Mouse (Mus musculus) hindlimb bud, embryonic 11.5 days (tissue): Measurements from ENCODE around the gene Dhx8.

ENCODE experiments used
- DNase-seq: peaks from one replicate; pipeline ENCODE4 v3.0.0-alpha.2; 2012; ENCODE audit warnings: low read depth, low spot score; ENCODE audit errors: extremely low spot score

Dhx8 gene

GRCm38 (mm10) chr11:101732518-101733440 is at the start of gene Dhx8:
Gene Dhx8 (plus strand): TSS chr11:101732919.
- DNase-seq = peak; percentile 96

DNA sequence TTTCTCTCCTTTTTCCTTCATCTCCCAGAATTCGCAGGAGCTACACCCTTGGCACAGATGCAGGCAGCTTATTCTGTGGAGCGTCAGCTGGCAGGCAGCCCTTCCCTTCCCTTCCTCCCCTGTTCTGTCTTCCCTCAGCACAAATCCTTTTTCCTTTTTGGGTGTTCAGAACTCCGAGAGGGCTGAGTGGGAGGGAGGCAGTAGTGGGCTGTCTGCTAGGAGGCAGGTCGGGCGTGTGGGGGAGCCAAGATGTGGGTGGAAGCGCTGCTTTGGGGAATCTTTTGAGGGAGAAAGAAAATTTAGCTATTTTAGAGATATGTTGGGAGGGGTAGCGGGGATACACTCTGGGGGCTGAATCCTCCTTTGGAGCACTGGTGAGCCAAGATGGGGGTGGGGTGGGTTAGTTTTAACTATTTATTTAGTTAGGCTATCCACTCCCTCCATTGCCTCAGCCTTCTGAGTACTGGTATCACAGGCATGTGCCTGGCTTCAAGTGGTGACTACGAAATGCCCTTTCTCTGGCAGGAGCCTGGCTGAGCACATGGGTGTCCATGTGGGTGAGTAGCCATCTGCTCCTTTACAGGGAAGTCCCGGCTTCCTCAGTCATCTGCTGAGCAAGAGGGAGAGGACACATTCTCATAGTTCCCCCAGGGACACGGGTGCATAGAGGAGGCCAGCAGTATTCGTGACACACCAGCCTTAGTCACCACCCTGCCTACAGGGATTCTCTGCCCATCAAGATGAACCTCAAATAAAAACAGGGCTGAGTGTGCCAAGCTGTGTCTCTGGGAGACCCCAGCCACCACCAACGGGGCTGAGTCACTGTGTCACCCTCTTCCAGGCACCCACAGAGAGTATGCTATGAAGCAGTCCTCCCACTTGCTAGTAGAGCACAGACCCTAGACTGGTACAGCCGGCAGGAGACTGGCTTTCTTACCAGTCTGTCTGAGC is 45.1 kb upstream of the Dhx8 start:
- no peak for DNase-seq

DNA sequence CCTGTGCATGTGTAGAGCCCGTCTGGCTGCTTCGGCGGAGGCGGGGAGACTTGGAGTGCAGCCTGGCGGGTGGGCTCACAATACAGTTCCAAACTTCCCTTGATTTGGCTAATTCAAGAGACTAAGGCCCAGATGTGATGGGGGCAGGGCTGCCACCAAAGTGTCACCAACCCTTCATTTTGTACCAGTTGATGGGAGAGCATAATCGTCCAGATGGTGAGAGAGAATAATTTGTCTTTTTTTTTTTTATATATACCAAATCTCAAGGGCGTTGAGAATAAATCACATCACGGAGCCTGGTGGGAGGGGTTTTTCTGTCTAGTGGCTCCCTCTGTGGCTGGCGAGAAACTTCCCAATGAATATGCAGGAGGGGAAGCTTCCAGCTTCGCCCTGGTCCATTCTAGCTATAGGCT is 43.0 kb upstream of the Dhx8 start:
- no peak for DNase-seq

DNA sequence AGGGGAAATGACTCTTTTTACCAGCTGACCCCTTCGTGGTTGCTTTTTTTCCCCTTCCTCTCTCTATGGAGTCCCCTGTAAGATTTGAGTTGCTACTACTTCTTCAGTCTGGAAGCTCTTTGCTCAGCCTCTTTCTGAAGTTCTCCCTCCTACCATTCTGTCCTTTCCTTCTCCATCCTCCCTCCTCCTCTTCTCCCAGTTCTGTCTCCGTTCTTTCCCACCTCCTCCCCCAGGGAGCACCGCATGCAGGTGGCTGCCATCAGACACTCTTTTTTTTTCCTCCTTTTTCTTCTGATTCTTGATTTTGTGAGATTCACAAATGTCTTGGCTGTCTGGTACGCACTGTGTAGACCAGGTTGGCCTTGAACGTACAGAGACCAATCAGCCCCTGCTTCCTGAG is 42.4 kb upstream of the Dhx8 start:
- DNase-seq = no peak

DNA sequence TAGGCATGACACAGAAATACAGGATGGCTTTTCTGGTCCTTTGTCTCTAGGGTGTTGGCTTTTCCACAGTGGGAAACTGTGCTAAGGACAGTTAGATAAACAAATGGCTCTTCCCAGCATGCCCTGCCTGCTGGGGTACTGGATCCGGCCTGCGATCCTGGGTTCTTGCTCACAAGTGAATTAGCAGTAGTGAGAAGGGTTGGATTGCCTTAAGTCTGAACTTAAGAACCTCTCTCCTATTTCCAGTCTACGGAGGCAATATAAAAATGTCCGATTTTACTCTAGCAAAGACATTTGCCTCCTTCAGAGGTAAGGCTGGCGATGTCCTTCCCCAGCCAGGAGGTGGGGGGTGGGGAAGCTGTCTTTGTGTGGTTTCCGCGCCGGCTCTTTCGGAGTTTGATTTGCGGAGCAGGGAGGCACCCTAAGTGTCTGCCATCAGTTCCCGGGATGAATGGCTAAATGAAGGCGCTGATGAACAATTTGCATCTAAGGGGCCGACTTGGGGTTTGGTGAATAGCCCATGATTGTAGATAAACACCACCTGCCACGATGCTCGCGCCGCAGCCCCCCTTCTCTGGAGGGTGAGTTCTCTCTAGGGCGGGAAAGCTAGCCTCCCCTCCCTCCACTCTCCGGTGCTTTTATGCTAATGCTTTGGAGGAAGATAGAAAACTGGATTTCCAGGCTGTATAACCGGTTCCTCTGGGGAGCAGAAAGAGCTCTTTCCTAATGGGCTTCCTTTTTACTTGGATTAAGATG is 36.6 kb upstream of the Dhx8 start:
- no peak for DNase-seq

DNA sequence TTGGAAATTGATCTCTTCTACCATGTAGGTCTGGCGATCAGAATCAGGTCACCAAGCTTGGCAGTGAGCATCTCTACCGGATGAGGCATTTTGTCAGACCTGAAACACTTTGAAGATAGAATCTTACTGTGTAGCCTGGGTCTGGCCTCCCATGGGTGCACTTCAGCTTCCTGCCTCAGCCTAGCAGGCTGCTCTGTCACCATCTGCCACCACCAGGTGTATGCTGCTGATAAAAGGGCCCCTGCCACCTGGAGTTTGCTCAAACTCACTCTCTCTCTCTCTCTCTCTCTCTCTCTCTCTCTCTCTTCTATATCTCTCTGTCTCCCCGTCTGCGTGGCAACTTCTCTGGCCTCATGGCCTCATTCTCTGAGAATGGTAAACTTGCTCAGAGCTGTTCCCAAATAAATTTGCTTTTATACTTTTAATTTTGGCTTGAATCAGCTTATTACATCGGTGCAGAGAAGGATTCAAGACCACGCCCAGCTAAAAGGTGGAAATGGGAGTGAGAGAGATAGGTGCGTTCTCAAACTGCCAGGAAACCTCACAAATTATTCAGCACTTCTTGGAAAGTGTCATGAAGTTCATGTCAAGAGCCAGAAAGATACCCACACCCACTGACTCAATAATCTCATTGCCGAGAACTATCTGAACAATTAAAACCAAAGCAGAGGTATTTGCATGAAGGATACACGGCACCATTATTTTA is 35.4 kb upstream of the Dhx8 start:
- DNase-seq = no peak

DNA sequence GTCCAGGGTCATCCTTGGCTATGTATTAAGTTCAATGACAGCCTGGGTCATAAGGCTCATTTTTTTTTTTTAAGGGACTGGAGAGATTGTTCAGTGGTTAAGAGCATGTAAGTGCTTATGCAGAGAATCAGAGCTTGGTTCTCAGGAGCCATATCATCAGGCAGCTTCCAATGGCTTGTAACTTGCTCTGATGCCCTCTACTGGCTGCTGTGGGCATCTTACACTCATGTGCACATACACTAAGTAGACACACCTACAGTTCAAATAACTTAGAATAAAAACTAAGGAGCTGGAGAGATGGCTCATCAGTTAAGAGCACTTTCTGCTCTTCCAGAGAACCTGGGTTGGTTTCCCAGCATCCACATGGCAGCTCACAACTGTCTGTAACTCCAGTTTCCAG is 34.6 kb upstream of the Dhx8 start:
- DNase-seq = no peak

GRCm38 (mm10) chr11:101699556-101699955 is 33.2 kb upstream of the Dhx8 start:
- no peak for DNase-seq

- no peak for DNase-seq
Measured at GRCm38 (mm10) chr11:101699991-101700390, 32.7 kb upstream of the Dhx8 start.

- DNase-seq = no peak
Measured at GRCm38 (mm10) chr11:101700446-101700845, 32.3 kb upstream of the Dhx8 start.

- no peak for DNase-seq
Measured at GRCm38 (mm10) chr11:101704081-101704480, 28.6 kb upstream of the Dhx8 start.

DNA sequence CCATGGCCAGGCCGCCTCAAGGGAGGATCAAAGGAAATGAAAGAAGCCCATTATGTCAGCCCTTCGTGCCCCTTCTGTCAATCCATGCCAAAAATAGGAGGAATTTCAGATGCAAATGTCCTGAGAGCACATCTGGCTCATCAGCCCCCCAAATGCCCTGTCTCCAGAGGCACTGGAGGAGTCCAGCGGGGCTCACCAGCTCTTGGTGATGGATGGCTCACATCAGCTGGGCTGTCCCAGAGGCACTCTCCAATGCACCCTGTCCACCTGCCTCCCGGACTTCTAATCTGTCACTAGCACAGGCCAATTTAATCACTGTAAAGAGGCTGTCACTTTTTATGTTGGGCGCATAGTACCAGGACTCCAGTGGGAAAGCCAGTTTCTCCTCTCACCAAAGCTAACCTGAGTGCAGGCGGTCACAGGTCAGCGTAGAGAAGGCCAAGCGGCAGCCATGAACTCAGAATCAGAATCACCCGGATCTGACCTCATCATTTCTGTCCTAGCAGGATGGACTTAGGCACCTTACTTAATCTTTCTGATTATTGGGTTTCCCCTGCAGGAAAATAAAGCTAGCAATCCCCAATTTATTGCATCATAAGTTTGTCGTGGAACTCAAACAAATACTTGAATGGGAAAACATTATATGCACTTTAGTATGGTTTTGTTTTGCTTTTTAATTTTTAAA is 25.8 kb upstream of the Dhx8 start:
- DNase-seq = no peak

DNA sequence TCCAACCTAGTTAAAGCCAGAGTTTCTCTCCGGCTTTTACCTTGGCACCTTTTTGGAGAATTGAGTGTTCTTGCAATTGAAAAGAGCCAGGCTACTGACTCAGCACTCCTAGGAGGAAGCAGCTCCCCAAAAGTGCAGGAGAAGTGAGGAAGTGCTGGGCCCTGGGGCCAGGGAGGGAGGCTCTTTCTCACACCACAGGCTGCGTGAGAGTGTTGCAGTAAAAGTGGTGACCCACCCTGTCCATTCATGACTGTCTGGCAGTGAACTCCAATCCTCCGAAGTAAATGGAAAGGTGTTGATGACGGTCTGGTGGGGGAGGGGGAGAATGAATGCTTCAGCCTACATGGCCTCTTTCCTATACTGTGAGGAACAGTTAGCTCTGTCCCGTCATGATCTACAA is 24.2 kb upstream of the Dhx8 start:
- DNase-seq = no peak

DNA sequence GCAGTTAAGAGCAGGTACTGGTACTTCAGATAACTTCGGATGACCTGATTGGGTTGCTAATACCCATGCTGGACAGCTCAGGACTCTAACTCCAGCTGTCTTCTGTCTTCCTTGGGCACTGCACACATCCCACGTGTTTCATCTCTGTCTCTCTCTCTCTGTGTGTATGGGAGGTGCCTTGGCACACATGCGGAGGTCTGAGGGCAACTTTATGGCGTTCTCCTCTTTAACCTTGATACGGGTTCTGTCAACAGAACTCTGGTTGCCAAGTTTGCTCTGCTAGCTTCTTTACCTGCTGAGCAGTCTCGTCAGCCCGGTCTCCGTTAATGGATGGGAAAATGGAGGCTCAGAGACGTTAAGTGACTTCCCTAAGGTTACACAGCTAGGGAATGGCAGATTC is 19.9 kb upstream of the Dhx8 start:
- no peak for DNase-seq

- no peak for DNase-seq
Measured at GRCm38 (mm10) chr11:101714012-101714411, 18.7 kb upstream of the Dhx8 start.

- no peak for DNase-seq
Measured at GRCm38 (mm10) chr11:101718324-101718723, 14.4 kb upstream of the Dhx8 start.

GRCm38 (mm10) chr11:101719986-101720520 is 12.7 kb upstream of the Dhx8 start:
- DNase-seq = no peak

DNA sequence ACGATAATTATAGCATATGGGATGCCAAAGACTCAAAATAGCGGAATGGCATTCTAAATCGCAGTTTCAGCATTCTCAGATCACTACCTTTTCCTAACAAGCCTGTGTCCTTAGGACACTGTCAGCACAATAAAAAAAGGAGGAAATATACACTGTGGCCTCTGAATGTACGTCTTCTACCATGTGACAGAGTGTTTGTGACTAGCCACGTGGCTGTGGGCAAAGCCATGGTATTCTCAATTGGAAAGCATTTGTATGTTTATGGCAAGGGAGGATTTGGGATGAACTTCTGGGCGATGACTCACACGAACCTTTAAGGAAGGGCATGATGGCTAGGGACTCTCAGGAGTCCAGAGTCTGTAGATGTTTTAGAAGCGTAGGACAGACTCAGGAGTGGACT is 7.7 kb upstream of the Dhx8 start:
- DNase-seq = no peak

DNA sequence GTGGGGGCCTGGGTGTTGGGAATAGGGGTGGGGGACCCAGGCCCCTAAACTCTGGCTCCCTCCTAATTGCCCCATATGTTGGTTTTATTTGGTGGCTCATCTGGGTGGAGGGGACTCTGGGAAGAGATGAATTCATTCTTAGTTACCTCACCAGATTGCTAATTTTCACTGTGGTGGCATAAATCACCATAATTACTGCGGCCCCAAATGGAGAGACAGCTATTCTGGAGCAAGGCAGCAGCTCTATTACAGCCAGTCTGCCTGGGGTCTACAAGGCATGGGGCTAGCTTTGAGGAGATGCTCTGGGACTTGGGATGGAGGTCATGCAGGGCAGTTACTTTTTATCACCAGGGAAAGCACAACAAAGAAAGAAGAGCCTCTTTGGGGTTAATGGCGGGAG is 6.0 kb upstream of the Dhx8 start:
- DNase-seq = no peak

DNA sequence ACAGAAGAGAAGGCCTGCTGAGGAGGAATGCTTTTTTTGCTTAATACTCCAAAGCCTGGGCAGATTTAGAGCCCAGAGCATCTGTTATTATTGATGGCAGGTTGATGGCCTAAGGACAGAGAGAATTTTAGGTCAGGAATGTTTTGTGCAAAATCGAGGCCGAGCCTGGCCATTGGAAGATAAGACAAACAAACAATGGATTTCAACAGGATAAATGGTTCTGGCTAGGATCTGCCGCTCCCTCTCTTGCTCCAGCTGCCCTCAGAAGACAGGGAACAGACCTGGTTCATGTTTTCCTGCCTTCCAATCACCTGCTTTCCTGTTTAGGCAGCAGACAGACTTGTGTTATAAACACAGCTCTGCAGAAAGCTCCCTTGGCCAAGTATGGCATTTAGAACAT is 3.4 kb upstream of the Dhx8 start:
- DNase-seq = no peak
